Comparison of ENCODE assay signal across 36 mouse cellular contexts in the genomic region with DNA sequence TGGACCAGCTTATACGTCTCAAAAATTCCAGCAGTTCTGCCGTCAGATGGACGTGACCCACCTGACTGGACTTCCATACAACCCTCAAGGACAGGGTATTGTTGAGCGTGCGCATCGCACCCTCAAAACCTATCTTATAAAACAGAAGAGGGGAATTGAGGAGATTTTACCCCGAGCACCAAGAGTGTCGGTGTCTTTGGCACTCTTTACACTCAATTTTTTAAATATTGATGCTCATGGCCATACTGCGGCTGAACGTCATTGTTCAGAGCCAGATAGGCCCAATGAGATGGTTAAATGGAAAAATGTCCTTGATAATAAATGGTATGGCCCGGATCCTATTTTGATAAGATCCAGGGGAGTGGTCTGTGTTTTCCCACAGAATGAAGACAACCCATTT. TPM values are rescaled to one million over a fixed set of nuclear protein-coding genes. Genes with fewer than 3 reads are reported as not detected.
DNase-seq lines count a peak whose midpoint lies in the region.
"Had no signal": no experiment of that assay in that cellular context is flagged by ENCODE, and none has a peak within 500 bp of the region (broad histone marks: within the 10 kb centered on the region; RNA-seq: fewer than 3 reads in every experiment).

No protein-coding gene starts in this region.

- DNase-seq in B cell, adult 2 months = peak; percentile 1 to 8
- DNase-seq in cerebellum, adult 11 months = peak; percentile 12
- peak; percentile 0 to 24 for DNase-seq in frontal cortex, adult 2 months (ENCODE audit: extremely low spot score in 1 of 2, low spot score in 1 of 2)
- DNase-seq in heart, adult 11 months = peak; percentile 96
- DNase-seq in kidney, adult 11 months = peak; percentile 40
- DNase-seq in layer of hippocampus, adult 8-10 months (ENCODE audit: low spot score in 2 of 2) = peak; percentile 15 to 18
- peak; percentile 10 to 22 for DNase-seq in left cerebral cortex, adult 8-10 months (ENCODE audit: low spot score in 2 of 2)
- peak; percentile 5 to 10 for DNase-seq in natural killer cell, adult 2 months (ENCODE audit: low spot score in 2 of 2)

RNA-seq across cellular contexts. Expression of gene Gm21693, which starts 4.5 kb away (rescaled TPM):
- polyA plus RNA-seq in frontal cortex, adult 2 months (2012; rRNA removed) = not detected in 2 replicates
- not detected for total RNA-seq in layer of hippocampus, adult 8-10 months (2022)
- not detected for total RNA-seq in left cerebral cortex, adult 8-10 months (2022)
- total RNA-seq: adrenal gland, adult 18-20 months; adrenal gland, postnatal 36 days; common myeloid progenitor, adult 5-6 weeks; gastrocnemius, postnatal 25 days; heart, adult 18-20 months; heart, postnatal 10 days; layer of hippocampus, adult 18-20 months; left cerebral cortex, adult 18-20 months; left cerebral cortex, postnatal 4 days; MEL; midbrain, postnatal 0 days had no signal
- polyA plus RNA-seq: brain, embryonic 14.5 days; embryonic facial prominence, embryonic 13.5 days; forebrain, embryonic 10.5 days; forebrain, embryonic 15.5 days; heart, embryonic 13.5 days; hindbrain, embryonic 11.5 days; hindbrain, embryonic 16.5 days; intestine, embryonic 14.5 days; kidney, embryonic 14.5 days; limb, embryonic 14.5 days; liver, embryonic 12.5 days; liver, postnatal 0 days; lung, postnatal 0 days; midbrain, embryonic 12.5 days; midbrain, postnatal 0 days; neural tube, embryonic 14.5 days; Patski; stomach, embryonic 15.5 days had no signal

RNA-seq across cellular contexts. Expression of gene Gm21677, which starts 34.4 kb away (rescaled TPM):
- not detected in 2 replicates for polyA plus RNA-seq in frontal cortex, adult 2 months (2012; rRNA removed)
- total RNA-seq in layer of hippocampus, adult 8-10 months (2022) = not detected
- total RNA-seq in left cerebral cortex, adult 8-10 months (2022) = not detected
- total RNA-seq: adrenal gland, adult 18-20 months; adrenal gland, postnatal 36 days; common myeloid progenitor, adult 5-6 weeks; gastrocnemius, postnatal 25 days; heart, adult 18-20 months; heart, postnatal 10 days; layer of hippocampus, adult 18-20 months; left cerebral cortex, adult 18-20 months; left cerebral cortex, postnatal 4 days; MEL; midbrain, postnatal 0 days had no signal
- polyA plus RNA-seq: brain, embryonic 14.5 days; embryonic facial prominence, embryonic 13.5 days; forebrain, embryonic 10.5 days; forebrain, embryonic 15.5 days; heart, embryonic 13.5 days; hindbrain, embryonic 11.5 days; hindbrain, embryonic 16.5 days; intestine, embryonic 14.5 days; kidney, embryonic 14.5 days; liver, embryonic 12.5 days; liver, postnatal 0 days; lung, postnatal 0 days; midbrain, embryonic 12.5 days; midbrain, postnatal 0 days; neural tube, embryonic 14.5 days; Patski; stomach, embryonic 15.5 days had no signal

Comparison
In these comparisons a context has a peak if more than half of its experiments do, and no peak if none do; other contexts are left out.
1. Peak in every context shown above with its lines: DNase-seq.
2. DNase-seq: peak in every context shown above with its lines; median percentile 96 in heart, adult 11 months; 40 in kidney, adult 11 months; 16 in layer of hippocampus, adult 8-10 months; 16 in left cerebral cortex, adult 8-10 months; 12 in cerebellum, adult 11 months; 12 in frontal cortex, adult 2 months; 8 in natural killer cell, adult 2 months; 4 in B cell, adult 2 months.